Mouse (Mus musculus): ENCODE results near the gene Lama2. TPM values are rescaled to one million over a fixed set of nuclear protein-coding genes. Genes with fewer than 3 reads are reported as not detected.

The Lama2 gene
- polyA plus RNA-seq, 2 experiments: 14.6 to 20.5 TPM

GRCm38 (mm10) chr10:27322410-27322990, 297.1 kb downstream of the Lama2 start:
- DNase-seq (ENCODE audit: low spot score): no peak
- no peak for ATAC-seq (ENCODE audit: low FRiP score, low read depth)
- Histone ChIP-seq H3K27me3 (ENCODE audit: control insufficient read depth, insufficient read depth, low read length) (no peaks in the 10 kb centered on the region), H3K27ac (replicated peaks; ENCODE audit: low read depth, low read length) (no peak overlapping the region), H3K4me2 (replicated peaks; ENCODE audit: low read depth, low read length, severe bottlenecking) (no peak overlapping the region), H3K9ac (ENCODE audit: low read depth, low read length, severe bottlenecking) (no peak overlapping the region), H3K4me3 (replicated peaks; ENCODE audit: low read length) (no peak overlapping the region), H3K9me3 (ENCODE audit: control insufficient read depth, low read length) (no peaks in the 10 kb centered on the region), H3K36me3 (ENCODE audit: control insufficient read depth, insufficient read depth, low read length) (no peaks in the 10 kb centered on the region), H3K4me1 (ENCODE audit: control insufficient read depth, insufficient read depth, low read length) (no peaks in the 10 kb centered on the region)
- no peak for TF ChIP-seq POLR2A (IDR thresholded peaks at IDR 0.05; ENCODE audit: borderline replicate concordance, extremely low read depth, insufficient read depth, insufficient read length)
- WGBS: 82% methylated on average over 4 of the region's 4 CpGs

GRCm38 (mm10) chr10:27307444-27307843, 312.1 kb downstream of the Lama2 start:
- 74% methylated on average over 8 of the region's 8 CpGs for WGBS
- no peak overlapping the region for H3K27ac ChIP-seq (replicated peaks; ENCODE audit: low read depth, low read length)
- H3K4me2 ChIP-seq (replicated peaks; ENCODE audit: low read depth, low read length, severe bottlenecking): no peak overlapping the region
- no peaks in the 10 kb centered on the region for H3K27me3 ChIP-seq (ENCODE audit: control insufficient read depth, insufficient read depth, low read length)
- ATAC-seq (ENCODE audit: low FRiP score, low read depth) (no peak), DNase-seq (ENCODE audit: low spot score) (no peak)
- H3K9ac ChIP-seq (ENCODE audit: low read depth, low read length, severe bottlenecking): no peak overlapping the region
- TF ChIP-seq POLR2A (IDR thresholded peaks at IDR 0.05; ENCODE audit: borderline replicate concordance, extremely low read depth, insufficient read depth, insufficient read length): no peak
- H3K36me3 ChIP-seq (ENCODE audit: control insufficient read depth, insufficient read depth, low read length): no peaks in the 10 kb centered on the region
- no peaks in the 10 kb centered on the region for H3K4me1 ChIP-seq (ENCODE audit: control insufficient read depth, insufficient read depth, low read length)
- no peak overlapping the region for H3K4me3 ChIP-seq (replicated peaks; ENCODE audit: low read length)
- H3K9me3 ChIP-seq (ENCODE audit: control insufficient read depth, low read length): no peaks in the 10 kb centered on the region

- 60% methylated on average over 3 of the region's 3 CpGs for WGBS
- TF ChIP-seq POLR2A (IDR thresholded peaks at IDR 0.05; ENCODE audit: borderline replicate concordance, extremely low read depth, insufficient read depth, insufficient read length): no peak
- no peak overlapping the region for H3K4me2 ChIP-seq (replicated peaks; ENCODE audit: low read depth, low read length, severe bottlenecking)
- H3K36me3 ChIP-seq (ENCODE audit: control insufficient read depth, insufficient read depth, low read length): no peaks in the 10 kb centered on the region
- H3K4me1 ChIP-seq (ENCODE audit: control insufficient read depth, insufficient read depth, low read length): no peaks in the 10 kb centered on the region
- no peaks in the 10 kb centered on the region for H3K9me3 ChIP-seq (ENCODE audit: control insufficient read depth, low read length)
- no peak overlapping the region for H3K4me3 ChIP-seq (replicated peaks; ENCODE audit: low read length)
- no peaks in the 10 kb centered on the region for H3K27me3 ChIP-seq (ENCODE audit: control insufficient read depth, insufficient read depth, low read length)
- ATAC-seq (ENCODE audit: low FRiP score, low read depth) (no peak), DNase-seq (ENCODE audit: low spot score) (no peak)
- H3K9ac ChIP-seq (ENCODE audit: low read depth, low read length, severe bottlenecking): no peak overlapping the region
- H3K27ac ChIP-seq (replicated peaks; ENCODE audit: low read depth, low read length): no peak overlapping the region
These were observed 314.3 kb downstream of the Lama2 start for GRCm38 (mm10) chr10:27305301-27305700.

- H3K4me2 ChIP-seq (replicated peaks; ENCODE audit: low read depth, low read length, severe bottlenecking): no peak overlapping the region
- H3K27me3 ChIP-seq (ENCODE audit: control insufficient read depth, insufficient read depth, low read length): no peaks in the 10 kb centered on the region
- no peak overlapping the region for H3K27ac ChIP-seq (replicated peaks; ENCODE audit: low read depth, low read length)
- WGBS: 5% methylated on average over 10 of the region's 10 CpGs
- H3K36me3 ChIP-seq (ENCODE audit: control insufficient read depth, insufficient read depth, low read length): no peaks in the 10 kb centered on the region
- ATAC-seq (ENCODE audit: low FRiP score, low read depth) (no peak), DNase-seq (ENCODE audit: low spot score) (no peak)
- TF ChIP-seq POLR2A (IDR thresholded peaks at IDR 0.05; ENCODE audit: borderline replicate concordance, extremely low read depth, insufficient read depth, insufficient read length): no peak
- 0 out of 2 replicates have a peak, but pooled peaks cover 4% of the 10 kb centered on the region for H3K4me1 ChIP-seq (ENCODE audit: control insufficient read depth, insufficient read depth, low read length)
- H3K9ac ChIP-seq (ENCODE audit: low read depth, low read length, severe bottlenecking): no peak overlapping the region
- H3K9me3 ChIP-seq (ENCODE audit: control insufficient read depth, low read length): no peaks in the 10 kb centered on the region
- H3K4me3 ChIP-seq (replicated peaks; ENCODE audit: low read length): no peak overlapping the region
These were observed 334.3 kb downstream of the Lama2 start for GRCm38 (mm10) chr10:27285098-27285860.

- DNase-seq (ENCODE audit: low spot score) (no peak), ATAC-seq (ENCODE audit: low FRiP score, low read depth) (no peak)
- Histone ChIP-seq H3K4me2 (replicated peaks; ENCODE audit: low read depth, low read length, severe bottlenecking) (no peak overlapping the region), H3K27ac (replicated peaks; ENCODE audit: low read depth, low read length) (no peak overlapping the region), H3K27me3 (ENCODE audit: control insufficient read depth, insufficient read depth, low read length) (no peaks in the 10 kb centered on the region), H3K4me1 (ENCODE audit: control insufficient read depth, insufficient read depth, low read length) (no peaks in the 10 kb centered on the region), H3K4me3 (replicated peaks; ENCODE audit: low read length) (no peak overlapping the region), H3K36me3 (ENCODE audit: control insufficient read depth, insufficient read depth, low read length) (no peaks in the 10 kb centered on the region), H3K9me3 (ENCODE audit: control insufficient read depth, low read length) (no peaks in the 10 kb centered on the region), H3K9ac (ENCODE audit: low read depth, low read length, severe bottlenecking) (no peak overlapping the region)
- WGBS: 96% methylated on average over 2 of the region's 2 CpGs
- no peak for TF ChIP-seq POLR2A (IDR thresholded peaks at IDR 0.05; ENCODE audit: borderline replicate concordance, extremely low read depth, insufficient read depth, insufficient read length)
These were observed 352.1 kb downstream of the Lama2 start for GRCm38 (mm10) chr10:27267432-27267831.
